Mouse (Mus musculus): Measurements from ENCODE around the gene Sdhaf1.

Sdhaf1 gene

DNA sequence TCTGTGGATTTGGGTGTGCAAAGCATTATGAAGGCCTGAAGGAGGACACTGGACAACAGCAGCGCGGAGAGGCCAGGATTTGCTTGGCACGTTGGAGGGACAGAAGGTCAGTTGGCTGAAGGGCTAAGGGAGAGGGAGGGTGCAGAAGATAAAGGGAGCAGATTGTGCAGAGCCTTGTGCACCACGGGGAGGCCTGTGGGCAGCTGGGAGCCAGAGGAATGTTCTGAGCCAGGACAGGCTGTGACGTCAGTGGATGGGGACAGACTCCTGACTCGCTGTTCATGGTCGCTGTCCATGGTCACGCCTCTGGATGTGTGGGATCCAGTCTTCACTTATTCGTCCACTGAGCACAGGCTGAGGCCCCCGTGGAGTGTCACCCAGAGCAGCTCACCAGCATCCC, 28.6 kb downstream of the Sdhaf1 start:
- DNase-seq (ENCODE audit: low read depth in 1 of 2, low spot score in 2 of 2), result no peak

DNA sequence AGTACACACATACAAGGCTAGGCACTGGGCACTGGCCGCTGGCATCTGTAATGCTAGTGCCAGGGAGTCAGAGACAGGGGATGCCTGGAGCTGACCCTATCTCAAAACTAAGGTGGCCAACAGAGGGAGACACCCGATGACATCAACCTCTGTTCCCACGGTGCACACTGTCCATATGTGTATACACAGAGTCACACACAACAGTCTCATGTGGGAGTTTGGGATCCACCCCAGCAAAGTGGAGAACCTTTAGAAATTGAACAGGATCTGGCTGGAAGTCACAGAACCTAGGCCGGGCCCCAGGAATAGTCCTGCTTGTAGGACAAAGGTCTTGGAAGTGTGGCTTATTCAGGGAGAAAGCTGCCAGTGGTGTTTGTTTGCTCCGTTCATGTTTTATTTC, 29.4 kb downstream of the Sdhaf1 start:
- no peak for DNase-seq (ENCODE audit: low read depth in 1 of 2, low spot score in 2 of 2)

DNA sequence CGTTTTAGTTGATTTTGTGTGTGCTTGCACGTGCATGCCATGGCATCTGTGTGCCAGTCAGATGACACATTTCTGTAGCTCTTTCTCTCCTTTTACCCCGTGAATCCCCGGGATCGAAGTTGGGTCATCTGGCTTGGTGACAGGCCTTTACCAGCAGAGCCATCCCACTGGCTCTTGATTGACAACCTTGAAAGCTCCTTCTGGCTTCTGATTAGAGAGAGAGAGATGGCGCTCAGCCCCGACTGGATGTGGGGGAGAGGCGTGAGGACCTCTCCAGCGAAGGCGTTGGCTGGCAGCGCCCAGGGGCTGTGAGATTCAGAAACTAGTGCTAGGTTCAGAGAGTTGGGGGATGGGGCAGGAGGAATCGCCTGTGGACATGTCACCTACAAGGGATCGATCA, 29.9 kb downstream of the Sdhaf1 start:
- DNase-seq (ENCODE audit: low read depth in 1 of 2, low spot score in 2 of 2), result no peak

DNA sequence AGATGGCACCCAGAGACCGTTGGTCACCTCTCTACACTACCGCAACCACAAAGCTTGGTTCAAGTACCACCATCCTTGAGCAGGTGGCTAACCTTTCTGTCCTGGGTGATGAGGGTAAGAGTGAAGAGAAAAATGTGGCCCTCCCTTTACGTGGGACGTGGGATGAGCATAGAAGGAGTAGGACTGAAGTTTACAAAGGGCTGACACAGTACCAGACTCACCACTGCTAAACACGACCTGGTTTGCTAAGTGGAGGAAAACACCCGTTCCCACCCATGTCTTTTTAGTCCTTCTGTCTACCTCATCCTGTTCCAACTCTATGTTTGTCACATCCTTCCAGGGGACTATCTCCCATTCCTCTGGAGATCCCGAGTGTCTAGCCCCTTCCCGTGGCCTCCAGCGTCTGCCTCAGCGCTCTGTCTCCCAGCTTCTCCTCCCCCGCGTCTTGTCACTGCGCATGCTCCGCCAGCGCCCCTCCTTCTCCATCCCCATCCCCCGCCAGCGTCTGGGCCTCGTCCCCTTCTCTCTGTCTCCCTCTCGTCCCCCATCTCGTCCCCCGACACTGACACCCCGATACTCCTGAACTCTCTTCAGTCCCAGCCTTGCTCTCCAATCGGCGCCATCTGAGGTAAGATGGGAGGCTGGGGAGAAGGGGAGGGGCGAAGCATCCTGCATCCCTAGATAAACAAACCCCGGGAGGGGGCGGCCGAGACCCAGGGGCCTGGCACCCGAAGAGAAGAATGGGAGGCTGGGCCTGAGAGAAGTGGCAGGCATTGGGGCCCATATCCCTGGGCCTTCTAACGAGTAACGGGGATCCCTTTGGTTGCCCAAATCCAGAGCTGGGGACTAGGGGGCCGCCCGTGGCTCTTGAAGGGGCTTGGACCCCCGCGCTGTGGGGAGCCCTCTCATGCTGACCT, 32.2 kb downstream of the Sdhaf1 start, which contains the start of gene Clip3:
Gene Clip3 (plus strand): TSS at position 514 of the 917 bp plus-strand sequence.
- no peak for DNase-seq (ENCODE audit: low read depth in 1 of 2, low spot score in 2 of 2)

DNA sequence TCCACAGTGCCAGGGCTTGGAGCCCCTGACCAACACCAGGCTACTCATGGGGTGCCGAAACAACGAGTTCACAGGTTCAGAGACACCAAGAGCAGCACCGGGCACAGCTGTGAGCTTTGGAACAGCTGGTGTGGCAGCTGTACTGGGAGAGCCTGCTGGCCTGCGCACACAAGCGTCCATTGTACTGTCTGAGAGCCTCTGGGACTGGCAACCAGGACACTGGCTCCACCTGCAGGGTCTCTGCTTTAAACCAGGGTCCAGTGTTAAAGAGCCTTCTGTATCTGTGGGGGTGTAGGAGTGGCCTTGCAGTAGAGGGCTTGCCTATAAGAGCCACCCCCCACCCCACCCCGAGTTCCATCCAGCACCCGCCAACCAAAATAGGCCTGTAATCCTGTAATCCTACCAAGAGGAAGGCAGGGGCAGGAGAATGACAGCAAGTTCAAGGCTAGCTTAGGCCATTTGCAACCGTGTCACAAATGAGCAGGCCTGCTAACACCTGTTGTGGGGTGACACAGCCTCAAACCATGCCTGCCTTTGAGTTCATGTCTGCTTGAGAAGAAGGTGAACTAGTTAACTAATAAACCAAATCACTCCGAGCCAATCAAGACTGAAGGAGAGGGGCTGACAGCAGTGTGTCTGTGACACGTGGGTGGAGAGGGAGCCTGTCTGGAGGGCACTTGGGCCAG, 33.8 kb downstream of the Sdhaf1 start:
- DNase-seq (ENCODE audit: low read depth in 1 of 2, low spot score in 2 of 2), result no peak

DNA sequence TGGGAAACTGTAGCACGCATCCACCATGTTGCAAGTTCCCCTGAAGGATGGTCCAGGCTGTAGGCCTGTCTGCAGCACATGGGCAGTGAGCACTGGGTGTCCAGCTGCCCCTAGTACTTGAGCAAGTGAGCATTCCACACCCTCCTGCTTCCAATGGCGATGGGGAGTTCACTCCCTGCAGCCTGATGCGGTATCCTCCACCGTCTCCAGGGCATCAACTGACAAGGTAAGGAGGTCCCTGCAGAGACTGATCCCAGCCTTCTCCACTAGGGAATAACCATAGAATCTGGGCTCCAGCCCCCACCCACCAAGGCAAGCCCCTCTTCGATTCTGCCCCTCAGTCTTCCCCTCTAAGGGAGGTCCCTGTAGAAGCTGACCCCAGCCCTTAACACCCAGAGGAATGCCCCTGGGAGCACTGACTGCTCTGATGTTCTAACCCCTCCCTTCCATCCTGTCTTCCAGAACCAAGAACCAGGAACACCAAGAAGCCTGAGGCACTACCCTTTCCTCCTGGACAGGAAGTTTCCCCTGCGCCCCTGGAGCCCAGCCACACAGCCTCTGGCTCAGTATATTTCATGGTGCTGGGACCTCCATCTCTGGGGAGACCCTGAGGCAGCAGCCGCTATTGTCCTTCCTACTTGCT, 34.5 kb downstream of the Sdhaf1 start:
- DNase-seq (ENCODE audit: low read depth in 1 of 2, low spot score in 2 of 2), result no peak

DNA sequence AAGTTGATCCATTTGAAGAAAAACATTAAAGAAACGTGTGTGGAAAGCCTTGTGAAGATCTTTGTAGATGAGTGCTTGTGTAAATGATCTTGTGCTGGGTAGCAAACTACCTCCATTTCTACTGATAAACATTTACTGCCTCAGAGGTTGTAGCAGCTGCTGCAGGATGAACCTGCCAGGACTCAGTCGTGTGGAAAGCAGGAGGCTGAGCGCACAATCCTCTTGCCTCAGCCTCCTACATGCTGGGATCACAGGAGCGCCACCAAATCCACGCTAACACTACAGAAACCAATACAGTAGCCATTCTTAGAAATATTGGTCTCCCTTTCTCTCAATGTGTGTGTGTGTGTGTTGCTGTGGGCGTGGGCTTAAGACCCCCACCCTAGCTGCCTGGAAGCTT, 35.6 kb downstream of the Sdhaf1 start:
- DNase-seq (ENCODE audit: low read depth in 1 of 2, low spot score in 2 of 2), result no peak

DNA sequence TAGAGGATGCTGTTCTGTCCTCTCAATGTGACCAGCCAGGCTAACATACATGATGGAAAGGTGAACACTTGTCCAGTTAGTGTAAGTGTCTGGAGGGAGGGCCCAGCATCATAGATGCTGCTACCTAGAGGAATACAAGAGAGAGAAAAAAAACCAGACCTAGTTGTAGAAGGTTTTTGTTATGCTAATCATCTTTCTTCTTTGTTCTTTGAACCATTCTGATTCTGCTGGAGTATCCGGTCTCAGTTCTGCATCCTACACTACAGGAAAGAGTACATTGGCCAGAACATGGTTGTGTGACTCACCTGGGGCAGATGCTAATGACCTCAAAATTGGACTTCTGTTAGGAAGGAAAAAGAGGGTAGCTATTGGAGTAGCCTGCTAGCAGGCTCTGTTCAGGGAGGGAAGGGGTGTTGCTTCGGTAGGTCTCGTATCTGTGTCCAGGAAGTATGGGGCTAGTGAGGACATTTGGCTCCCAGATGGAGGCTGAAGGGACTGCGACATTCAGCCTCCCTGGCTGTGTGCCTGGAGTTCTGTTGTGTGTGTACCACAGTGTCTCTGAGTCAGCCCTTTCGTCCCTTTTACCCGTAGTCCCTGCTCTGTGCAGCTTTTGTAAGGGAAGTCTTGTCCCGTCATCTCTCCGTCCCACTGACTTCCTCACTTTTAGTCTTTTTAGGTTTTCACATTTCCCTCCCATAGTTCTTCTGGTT, 36.8 kb downstream of the Sdhaf1 start:
- no peak for DNase-seq (ENCODE audit: low read depth in 1 of 2, low spot score in 2 of 2)

DNA sequence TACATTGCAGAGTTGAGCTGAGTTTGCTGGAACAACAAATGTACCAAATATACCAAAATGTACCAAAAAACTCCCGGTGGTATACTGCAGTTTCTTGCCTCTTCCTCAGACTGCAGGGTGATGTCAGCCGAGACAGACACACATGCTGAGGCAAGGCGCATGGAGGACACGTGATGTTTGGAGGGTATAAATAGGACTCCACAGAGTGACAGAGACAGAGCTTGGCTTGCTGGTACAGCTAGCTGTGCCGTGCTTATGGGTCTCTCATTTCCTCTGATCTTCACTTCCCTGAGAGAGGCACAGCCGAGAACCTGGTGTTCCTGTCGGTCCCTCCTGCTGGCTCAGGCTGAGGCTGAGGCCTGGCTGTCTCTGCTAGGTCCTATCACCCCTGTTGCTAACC, 41.0 kb downstream of the Sdhaf1 start:
- DNase-seq (ENCODE audit: low read depth in 1 of 2, low spot score in 2 of 2), result no peak

DNA sequence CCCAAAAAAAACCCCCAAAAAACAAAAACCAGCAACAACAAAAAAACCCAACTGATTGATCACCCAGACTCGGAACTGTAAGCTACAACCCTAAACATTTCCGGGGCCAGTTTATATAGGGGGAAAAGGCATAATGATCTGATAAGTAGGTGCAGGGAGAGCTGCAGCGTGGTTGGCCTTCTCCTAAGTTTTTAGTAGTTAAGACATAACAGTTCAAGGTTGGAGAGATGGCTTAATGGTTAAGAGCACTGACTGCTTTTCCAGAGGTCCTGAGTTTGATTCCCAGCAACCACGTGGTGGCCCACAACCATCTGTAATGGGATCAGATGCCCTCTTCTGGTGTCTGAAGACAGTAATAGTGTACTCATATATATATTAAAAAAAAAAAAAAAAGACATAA, 42.2 kb downstream of the Sdhaf1 start:
- no peak for DNase-seq (ENCODE audit: low read depth in 1 of 2, low spot score in 2 of 2)

DNA sequence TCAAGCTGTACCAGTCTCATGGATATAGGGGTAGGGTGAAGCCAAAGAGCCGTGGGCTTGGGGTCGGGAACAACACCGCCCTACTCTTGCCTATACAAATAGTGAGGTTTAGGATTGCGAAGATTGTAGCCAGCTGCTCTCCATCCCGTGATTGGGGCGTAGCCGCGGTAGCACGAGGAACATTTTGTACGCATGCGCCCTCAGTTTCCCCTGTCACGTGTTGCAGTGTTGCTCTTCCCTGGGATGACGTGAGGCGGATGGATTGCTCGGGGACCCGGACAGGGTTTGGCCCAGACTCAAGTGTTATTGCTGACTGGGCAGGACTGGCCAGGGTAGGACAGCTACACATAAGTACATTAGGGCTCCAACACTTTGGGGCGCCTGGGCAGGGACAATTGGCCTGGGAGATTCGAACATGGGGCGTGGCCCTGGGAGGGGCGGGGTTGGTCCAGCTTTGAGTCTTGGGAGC, 43.0 kb downstream of the Sdhaf1 start:
- DNase-seq (ENCODE audit: low read depth in 1 of 2, low spot score in 2 of 2), result peak; percentile 69 to 83

DNA sequence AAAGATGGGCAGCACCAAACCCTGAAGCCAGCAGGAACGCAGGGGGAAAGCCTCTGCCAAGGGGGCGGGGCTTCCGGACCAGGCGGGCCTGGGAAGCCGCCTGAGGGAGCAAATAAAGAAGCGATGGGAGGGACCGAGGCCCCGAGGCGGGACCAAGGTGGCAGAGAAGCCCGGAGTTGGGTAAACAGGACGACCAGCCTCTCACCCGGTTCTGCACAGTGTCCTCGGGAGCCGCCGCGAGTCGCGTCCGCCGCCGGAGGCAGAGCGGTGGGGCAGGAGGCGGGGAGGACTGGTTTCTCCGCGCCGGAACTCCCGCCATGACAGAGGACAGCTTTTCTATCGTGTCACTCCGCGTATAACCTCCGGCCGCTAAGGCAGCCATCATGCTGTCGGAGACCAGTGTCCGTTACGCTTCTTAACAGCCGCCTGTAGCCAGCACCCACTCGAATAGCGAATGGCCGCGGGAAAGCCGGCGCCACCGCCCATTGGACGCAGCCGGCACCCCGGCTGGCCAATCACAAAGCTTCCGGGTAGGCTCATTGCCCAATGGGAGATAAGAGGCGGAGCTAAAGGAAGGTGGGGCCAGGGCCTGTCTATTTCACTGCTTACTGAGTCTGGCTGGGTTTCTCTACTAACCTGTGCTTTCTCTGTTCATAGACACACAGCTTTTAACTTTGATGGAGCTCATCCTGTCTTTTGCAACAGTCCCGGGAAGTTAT, 43.6 kb downstream of the Sdhaf1 start, which contains the start of the genes Thap8 and Wdr62:
Gene Thap8 (plus strand): TSS at position 144 of the 719 bp plus-strand sequence.
Gene Wdr62 (minus strand): TSS at position 469 of the 719 bp plus-strand sequence.
- DNase-seq (ENCODE audit: low read depth in 1 of 2, low spot score in 2 of 2), result peak; percentile 82 to 83

DNA sequence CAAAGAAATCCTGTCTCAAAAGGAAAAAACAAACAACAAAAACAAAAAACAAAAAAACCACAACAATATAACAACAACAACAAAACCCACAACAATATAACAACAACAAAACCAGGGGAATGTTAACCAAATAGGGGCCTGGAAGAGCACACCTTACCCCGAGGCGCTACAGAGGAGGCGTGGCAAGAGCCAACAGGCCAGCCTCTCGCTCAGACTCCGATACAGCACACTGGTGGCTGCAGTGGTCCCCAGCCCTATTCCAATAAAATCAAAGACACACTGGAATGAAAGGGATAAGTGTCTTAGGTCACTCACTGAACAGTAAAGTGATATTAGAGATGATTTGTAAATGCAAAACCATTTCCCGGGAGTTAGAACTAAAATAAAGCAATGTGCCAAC, 44.2 kb downstream of the Sdhaf1 start:
- no peak for DNase-seq (ENCODE audit: low read depth in 1 of 2, low spot score in 2 of 2)

DNA sequence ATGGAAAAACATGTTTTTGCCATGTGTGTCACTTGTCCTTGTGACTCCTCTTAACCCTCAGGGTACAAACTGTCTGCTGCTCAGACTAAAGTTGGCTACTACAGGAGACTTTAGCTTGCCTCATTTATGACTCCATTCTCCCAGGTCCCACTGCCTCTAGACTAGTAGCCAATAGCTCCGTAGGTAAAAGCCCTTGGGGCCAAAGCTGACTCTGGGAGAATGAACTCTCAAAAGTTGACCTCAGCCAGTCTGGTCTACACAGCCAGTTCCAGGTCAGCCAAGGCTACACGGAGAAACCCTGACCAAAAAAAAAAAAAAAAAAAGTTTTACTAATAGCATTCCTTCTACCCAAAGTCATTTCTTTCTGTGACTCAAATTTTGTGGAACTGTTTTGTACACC, 44.8 kb downstream of the Sdhaf1 start:
- no peak for DNase-seq (ENCODE audit: low read depth in 1 of 2, low spot score in 2 of 2)

DNA sequence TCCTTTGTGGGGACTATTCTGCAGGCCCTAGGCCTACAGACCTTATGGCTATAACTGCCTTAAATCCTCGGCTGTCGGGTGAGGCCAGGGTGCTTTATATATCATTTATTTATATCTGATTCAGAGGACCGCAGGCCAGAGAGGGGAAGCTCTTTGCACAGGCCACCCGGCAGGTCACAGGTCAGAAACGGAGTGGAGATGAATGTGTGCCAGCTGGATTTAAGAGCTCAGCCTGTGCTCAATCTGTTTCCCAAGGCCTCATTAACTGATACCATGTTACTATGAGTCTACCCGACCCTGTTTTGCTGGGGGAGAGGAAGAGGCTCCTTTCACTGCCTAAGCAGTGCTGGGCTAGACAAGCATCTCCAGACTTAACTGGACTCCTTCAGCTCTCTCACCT, 49.3 kb downstream of the Sdhaf1 start:
- no peak for DNase-seq (ENCODE audit: low read depth in 1 of 2, low spot score in 2 of 2)
